14 mouse cellular contexts compared by ENCODE assay signal in genomic region chr12:103109301-103109700, GRCm38 (mm10).
"Had no signal": no experiment of that assay in that cellular context is flagged by ENCODE, and none has a peak within 500 bp of the region (broad histone marks: within the 10 kb centered on the region; RNA-seq: fewer than 3 reads in every experiment).

No protein-coding gene starts in this region.

- H3K4me3 ChIP-seq: limb, embryonic 12.5 days; limb, embryonic 15.5 days had no signal

- DNase-seq: kidney, postnatal 25 days; left cerebral cortex, postnatal 4 days; liver, postnatal 0 days; lung, embryonic 14.5 days; midbrain, embryonic 14.5 days; right cerebral cortex, postnatal 4 days; thymus, adult 2 months; thymus, postnatal 25 days had no signal

- H3K27ac ChIP-seq: kidney, postnatal 0 days; limb, embryonic 12.5 days; limb, embryonic 15.5 days; liver, embryonic 14.5 days; macrophage; stomach, postnatal 0 days had no signal
